Mouse (Mus musculus): ENCODE results near the gene Pax2. TPM values are rescaled to one million over a fixed set of nuclear protein-coding genes. Genes with fewer than 3 reads are reported as not detected.

Gene Pax2
- polyA plus RNA-seq, 1 experiment, result not detected

GRCm38 (mm10) chr19:44734116-44734515, 21.7 kb upstream of the Pax2 start:
- H3K4me3 ChIP-seq (ENCODE audit: insufficient read depth, low read depth, low read length), result no peak overlapping the region
- no peak for TF ChIP-seq POLR2A (IDR thresholded peaks at IDR 0.05; ENCODE audit: insufficient read depth, low read depth, low read length)
- no peak for TF ChIP-seq CTCF (IDR thresholded peaks at IDR 0.05; ENCODE audit: insufficient read depth, low read depth, low read length)
- no peak overlapping the region for H3K27ac ChIP-seq (ENCODE audit: insufficient read depth, low read depth, low read length)
- H3K4me1 ChIP-seq (ENCODE audit: control insufficient read depth, insufficient read depth, low read length), result peaks cover 7% of the 10 kb centered on the region
- WGBS, result 1% methylated on average over 21 of the region's 21 CpGs

- no peak overlapping the region for H3K27ac ChIP-seq (ENCODE audit: insufficient read depth, low read depth, low read length)
- 1% methylated on average over 33 of the region's 33 CpGs for WGBS
- H3K4me1 ChIP-seq (ENCODE audit: control insufficient read depth, insufficient read depth, low read length), result peaks cover 7% of the 10 kb centered on the region
- TF ChIP-seq POLR2A (IDR thresholded peaks at IDR 0.05; ENCODE audit: insufficient read depth, low read depth, low read length) (no peak), CTCF (IDR thresholded peaks at IDR 0.05; ENCODE audit: insufficient read depth, low read depth, low read length) (no peak)
- no peak overlapping the region for H3K4me3 ChIP-seq (ENCODE audit: insufficient read depth, low read depth, low read length)
Measured at GRCm38 (mm10) chr19:44734682-44735081, 21.2 kb upstream of the Pax2 start.

GRCm38 (mm10) chr19:44740300-44740699, 15.5 kb upstream of the Pax2 start:
- Histone ChIP-seq H3K4me1 (ENCODE audit: control insufficient read depth, insufficient read depth, low read length) (no peaks in the 10 kb centered on the region), H3K27ac (ENCODE audit: insufficient read depth, low read depth, low read length) (no peak overlapping the region), H3K4me3 (ENCODE audit: insufficient read depth, low read depth, low read length) (no peak overlapping the region)
- WGBS, result 2% methylated on average over 16 of the region's 16 CpGs
- no peak for TF ChIP-seq POLR2A (IDR thresholded peaks at IDR 0.05; ENCODE audit: insufficient read depth, low read depth, low read length)
- no peak for TF ChIP-seq CTCF (IDR thresholded peaks at IDR 0.05; ENCODE audit: insufficient read depth, low read depth, low read length)

GRCm38 (mm10) chr19:44741091-44741763, 14.6 kb upstream of the Pax2 start:
- no peaks in the 10 kb centered on the region for H3K4me1 ChIP-seq (ENCODE audit: control insufficient read depth, insufficient read depth, low read length)
- H3K27ac ChIP-seq (ENCODE audit: insufficient read depth, low read depth, low read length), result no peak overlapping the region
- TF ChIP-seq CTCF (IDR thresholded peaks at IDR 0.05; ENCODE audit: insufficient read depth, low read depth, low read length), result no peak
- no peak for TF ChIP-seq POLR2A (IDR thresholded peaks at IDR 0.05; ENCODE audit: insufficient read depth, low read depth, low read length)
- H3K4me3 ChIP-seq (ENCODE audit: insufficient read depth, low read depth, low read length), result no peak overlapping the region
- 1% methylated on average over 48 of the region's 48 CpGs for WGBS

GRCm38 (mm10) chr19:44741764-44742127, 14.1 kb upstream of the Pax2 start:
- Histone ChIP-seq H3K4me1 (ENCODE audit: control insufficient read depth, insufficient read depth, low read length) (0 out of 2 replicates have a peak, but pooled peaks cover 4% of the 10 kb centered on the region), H3K27ac (ENCODE audit: insufficient read depth, low read depth, low read length) (no peak overlapping the region), H3K4me3 (ENCODE audit: insufficient read depth, low read depth, low read length) (no peak overlapping the region)
- 2% methylated on average over 13 of the region's 13 CpGs for WGBS
- TF ChIP-seq CTCF (IDR thresholded peaks at IDR 0.05; ENCODE audit: insufficient read depth, low read depth, low read length) (no peak), POLR2A (IDR thresholded peaks at IDR 0.05; ENCODE audit: insufficient read depth, low read depth, low read length) (no peak)

GRCm38 (mm10) chr19:44742131-44743020, 13.5 kb upstream of the Pax2 start:
- whole genome bisulfite sequencing, result 1% methylated on average over 22 of the region's 22 CpGs
- no peak overlapping the region for H3K27ac ChIP-seq (ENCODE audit: insufficient read depth, low read depth, low read length)
- no peak for TF ChIP-seq POLR2A (IDR thresholded peaks at IDR 0.05; ENCODE audit: insufficient read depth, low read depth, low read length)
- no peak for TF ChIP-seq CTCF (IDR thresholded peaks at IDR 0.05; ENCODE audit: insufficient read depth, low read depth, low read length)
- H3K4me1 ChIP-seq (ENCODE audit: control insufficient read depth, insufficient read depth, low read length), result 0 out of 2 replicates have a peak, but pooled peaks cover 4% of the 10 kb centered on the region
- no peak overlapping the region for H3K4me3 ChIP-seq (ENCODE audit: insufficient read depth, low read depth, low read length)

GRCm38 (mm10) chr19:44743021-44743415, 12.8 kb upstream of the Pax2 start:
- TF ChIP-seq POLR2A (IDR thresholded peaks at IDR 0.05; ENCODE audit: insufficient read depth, low read depth, low read length), result no peak
- TF ChIP-seq CTCF (IDR thresholded peaks at IDR 0.05; ENCODE audit: insufficient read depth, low read depth, low read length), result no peak
- 0 out of 2 replicates have a peak, but pooled peaks cover 4% of the 10 kb centered on the region for H3K4me1 ChIP-seq (ENCODE audit: control insufficient read depth, insufficient read depth, low read length)
- H3K4me3 ChIP-seq (ENCODE audit: insufficient read depth, low read depth, low read length), result no peak overlapping the region
- 0% methylated on average over 2 of the region's 2 CpGs for WGBS
- no peak overlapping the region for H3K27ac ChIP-seq (ENCODE audit: insufficient read depth, low read depth, low read length)

- no peak overlapping the region for H3K4me3 ChIP-seq (ENCODE audit: insufficient read depth, low read depth, low read length)
- TF ChIP-seq POLR2A (IDR thresholded peaks at IDR 0.05; ENCODE audit: insufficient read depth, low read depth, low read length), result no peak
- TF ChIP-seq CTCF (IDR thresholded peaks at IDR 0.05; ENCODE audit: insufficient read depth, low read depth, low read length), result no peak
- 4% methylated on average over 2 of the region's 2 CpGs for WGBS
- no peak overlapping the region for H3K27ac ChIP-seq (ENCODE audit: insufficient read depth, low read depth, low read length)
- 0 out of 2 replicates have a peak, but pooled peaks cover 4% of the 10 kb centered on the region for H3K4me1 ChIP-seq (ENCODE audit: control insufficient read depth, insufficient read depth, low read length)
Measured at GRCm38 (mm10) chr19:44743961-44744520, 11.8 kb upstream of the Pax2 start.

GRCm38 (mm10) chr19:44745741-44746140, 10.1 kb upstream of the Pax2 start:
- 5% methylated on average over 6 of the region's 6 CpGs for WGBS

More at GRCm38 (mm10) chr19:44745741-44746140, 10.1 kb upstream of the Pax2 start:
- TF ChIP-seq CTCF (IDR thresholded peaks at IDR 0.05; ENCODE audit: insufficient read depth, low read depth, low read length), result no peak
- TF ChIP-seq POLR2A (IDR thresholded peaks at IDR 0.05; ENCODE audit: insufficient read depth, low read depth, low read length), result no peak
- Histone ChIP-seq H3K4me1 (ENCODE audit: control insufficient read depth, insufficient read depth, low read length) (0 out of 2 replicates have a peak, but pooled peaks cover 4% of the 10 kb centered on the region), H3K27ac (ENCODE audit: insufficient read depth, low read depth, low read length) (no peak overlapping the region), H3K4me3 (ENCODE audit: insufficient read depth, low read depth, low read length) (no peak overlapping the region)
